Mouse (Mus musculus): ENCODE measurements around the gene Enah. TPM values are rescaled to one million over a fixed set of nuclear protein-coding genes. Genes with fewer than 3 reads are reported as not detected.

The Enah gene
- polyA plus RNA-seq (2015; fragmentation: Nextera tagmentation; extraction: Ambion mirVana), result 14.5 and 17.3 TPM in 2 replicates

DNA sequence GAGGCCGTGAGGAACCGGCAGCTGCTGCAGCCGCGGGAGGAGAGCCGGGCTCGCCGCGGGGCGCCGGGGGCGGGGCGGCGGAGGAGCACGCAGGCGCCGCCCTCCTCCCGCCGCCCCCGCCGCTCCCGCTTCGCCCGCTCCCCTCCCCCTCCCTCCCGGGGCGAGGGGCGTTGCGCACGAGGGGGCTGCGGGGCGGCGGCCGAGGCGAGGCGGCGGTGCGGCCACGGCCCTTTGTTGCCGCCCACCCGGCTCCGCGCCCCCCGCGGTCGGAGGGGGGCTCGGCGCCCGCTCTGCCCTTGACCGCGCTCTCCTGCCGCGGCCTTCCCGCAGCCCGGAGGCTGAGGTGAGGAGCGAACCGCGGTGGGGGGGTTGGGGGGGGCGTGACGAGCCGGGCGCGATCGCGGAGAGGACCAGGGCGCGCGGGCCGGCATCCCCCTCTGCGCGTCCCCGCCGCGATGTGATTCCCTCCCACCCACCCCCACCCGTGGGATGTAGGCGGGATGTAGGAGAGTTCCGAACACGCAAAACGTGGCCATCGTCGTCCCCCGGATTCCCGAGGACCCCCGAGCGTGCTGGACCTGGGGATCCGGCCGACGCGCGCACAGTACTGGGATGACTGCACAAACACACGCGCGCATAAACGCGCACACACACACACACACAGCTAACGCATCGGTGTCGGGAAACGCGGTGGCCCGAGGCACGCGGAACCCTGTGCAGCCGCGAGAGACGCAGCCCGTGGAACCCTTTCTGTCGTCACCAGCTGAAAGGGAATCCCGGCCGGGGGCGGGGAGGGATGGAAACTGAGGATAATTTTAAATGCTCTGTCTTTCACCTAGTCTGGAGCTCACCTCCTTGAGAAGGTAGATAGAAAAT is at the start of gene Enah:
Enah (minus strand) TSS at position 65 of the 876 bp plus-strand sequence.
- Histone ChIP-seq H3K9me3 (replicated peaks) (no peaks in the 10 kb centered on the region), H3K27ac (peak within 1 kb of the TSS; percentile 90), H3K4me3 (replicated peaks) (peak within 1 kb of the TSS; percentile 90), H3K4me1 (0 out of 2 replicates have a peak, but pooled peaks cover 15% of the 10 kb centered on the region), H3K4me2 (peak within 1 kb of the TSS; percentile 91), H3K27me3 (no peaks in the 10 kb centered on the region), H3K9ac (peak within 1 kb of the TSS; percentile 93), H3K36me3 (0 out of 2 replicates have a peak, but pooled peaks cover 4% of the 10 kb centered on the region)
- peak; percentile 84 for ATAC-seq (replicated peaks; ENCODE audit: low FRiP score)
- under 1% methylated on average over 66 of the region's 109 CpGs for WGBS

- Histone ChIP-seq H3K36me3 (no peaks in the 10 kb centered on the region), H3K27me3 (no peaks in the 10 kb centered on the region), H3K27ac (no peak overlapping the region), H3K9me3 (replicated peaks) (no peaks in the 10 kb centered on the region), H3K4me3 (replicated peaks) (no peak overlapping the region), H3K9ac (no peak overlapping the region), H3K4me2 (no peak overlapping the region), H3K4me1 (0 out of 2 replicates have a peak, but pooled peaks cover 4% of the 10 kb centered on the region)
- ATAC-seq (replicated peaks; ENCODE audit: low FRiP score), result no peak
- WGBS, result 76% methylated on average over 7 of the region's 7 CpGs
Observed at GRCm38 (mm10) chr1:182068136-182068535, 48.3 kb upstream of the Enah start.

- ATAC-seq (replicated peaks; ENCODE audit: low FRiP score), result no peak
- no peak overlapping the region for H3K27ac ChIP-seq
- H3K9ac ChIP-seq, result no peak overlapping the region
- no peaks in the 10 kb centered on the region for H3K27me3 ChIP-seq
- 68% methylated on average over 9 of the region's 9 CpGs for WGBS
- H3K36me3 ChIP-seq, result no peaks in the 10 kb centered on the region
- 0 out of 2 replicates have a peak, but pooled peaks cover 4% of the 10 kb centered on the region for H3K4me1 ChIP-seq
- no peak overlapping the region for H3K4me3 ChIP-seq (replicated peaks)
- H3K9me3 ChIP-seq (replicated peaks), result no peaks in the 10 kb centered on the region
- no peak overlapping the region for H3K4me2 ChIP-seq
Observed at GRCm38 (mm10) chr1:182066527-182067465, 47.0 kb upstream of the Enah start.

DNA sequence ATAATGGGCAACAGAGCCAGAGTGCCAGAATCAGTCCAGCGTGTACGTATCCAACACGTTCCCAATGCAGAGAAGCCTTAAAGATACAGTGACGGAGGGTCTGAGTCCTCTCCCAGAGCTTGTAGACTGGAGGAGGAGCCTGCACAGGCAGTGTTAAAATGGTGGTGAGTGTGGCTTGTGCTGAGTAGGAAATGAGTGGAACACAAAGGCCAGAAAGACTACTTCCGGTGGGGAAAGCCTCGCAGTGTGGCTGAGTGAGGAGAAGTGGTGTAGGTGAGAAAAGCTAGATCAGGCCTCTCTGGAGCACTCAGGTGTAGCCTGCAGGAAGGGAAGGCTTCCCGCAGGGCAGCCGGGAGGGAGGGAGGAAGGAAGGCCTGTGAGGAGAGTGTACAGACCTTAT is 43.9 kb upstream of the Enah start:
- Histone ChIP-seq H3K4me2 (no peak overlapping the region), H3K27me3 (no peaks in the 10 kb centered on the region), H3K36me3 (no peaks in the 10 kb centered on the region), H3K9ac (no peak overlapping the region), H3K27ac (no peak overlapping the region), H3K4me1 (0 out of 2 replicates have a peak, but pooled peaks cover 4% of the 10 kb centered on the region), H3K9me3 (replicated peaks) (no peaks in the 10 kb centered on the region), H3K4me3 (replicated peaks) (no peak overlapping the region)
- no peak for ATAC-seq (replicated peaks; ENCODE audit: low FRiP score)
- 64% methylated on average over 8 of the region's 8 CpGs for WGBS

GRCm38 (mm10) chr1:182062801-182063200 is 43.0 kb upstream of the Enah start:
- no peak overlapping the region for H3K4me2 ChIP-seq
- no peaks in the 10 kb centered on the region for H3K27me3 ChIP-seq
- ATAC-seq (replicated peaks; ENCODE audit: low FRiP score), result no peak
- WGBS, result 98% methylated on average over 8 of the region's 8 CpGs
- no peak overlapping the region for H3K27ac ChIP-seq
- H3K9ac ChIP-seq, result no peak overlapping the region
- H3K4me3 ChIP-seq (replicated peaks), result no peak overlapping the region
- H3K36me3 ChIP-seq, result no peaks in the 10 kb centered on the region
- no peaks in the 10 kb centered on the region for H3K9me3 ChIP-seq (replicated peaks)
- H3K4me1 ChIP-seq, result 0 out of 2 replicates have a peak, but pooled peaks cover 4% of the 10 kb centered on the region

- WGBS, result 80% methylated on average over 4 of the region's 4 CpGs
Observed at GRCm38 (mm10) chr1:182061203-182061602, 41.4 kb upstream of the Enah start.

DNA sequence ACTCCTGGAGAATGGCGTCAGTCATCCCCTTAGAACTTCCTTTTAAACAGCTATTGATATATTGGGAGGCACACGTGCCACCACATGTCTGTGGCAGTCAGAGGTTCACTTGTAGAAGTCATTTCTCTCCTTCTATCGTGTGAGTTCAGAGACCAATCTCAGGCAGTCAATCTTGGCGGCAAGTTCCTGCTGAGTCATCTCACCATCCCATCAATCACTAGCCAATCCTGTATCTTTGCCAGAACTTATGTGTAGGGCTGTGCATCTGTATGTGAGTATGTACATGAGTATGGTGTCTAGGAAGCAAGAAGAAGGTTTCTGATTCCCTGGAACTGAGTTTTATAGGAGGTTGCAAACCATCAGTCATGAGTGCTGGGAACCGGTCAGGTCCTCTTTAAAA is 40.0 kb upstream of the Enah start:
- Histone ChIP-seq H3K36me3 (no peaks in the 10 kb centered on the region), H3K27me3 (no peaks in the 10 kb centered on the region), H3K4me2 (no peak overlapping the region), H3K4me3 (replicated peaks) (no peak overlapping the region), H3K9me3 (replicated peaks) (no peaks in the 10 kb centered on the region), H3K27ac (no peak overlapping the region), H3K4me1 (peaks cover 10% of the 10 kb centered on the region), H3K9ac (no peak overlapping the region)
- no peak for ATAC-seq (replicated peaks; ENCODE audit: low FRiP score)
- WGBS, result 76% methylated on average over 5 of the region's 5 CpGs

More at GRCm38 (mm10) chr1:182061203-182061602, 41.4 kb upstream of the Enah start:
- Histone ChIP-seq H3K27me3 (no peaks in the 10 kb centered on the region), H3K36me3 (no peaks in the 10 kb centered on the region), H3K9me3 (replicated peaks) (no peaks in the 10 kb centered on the region), H3K4me2 (no peak overlapping the region), H3K4me1 (0 out of 2 replicates have a peak, but pooled peaks cover 4% of the 10 kb centered on the region), H3K4me3 (replicated peaks) (no peak overlapping the region), H3K27ac (no peak overlapping the region), H3K9ac (no peak overlapping the region)
- no peak for ATAC-seq (replicated peaks; ENCODE audit: low FRiP score)

DNA sequence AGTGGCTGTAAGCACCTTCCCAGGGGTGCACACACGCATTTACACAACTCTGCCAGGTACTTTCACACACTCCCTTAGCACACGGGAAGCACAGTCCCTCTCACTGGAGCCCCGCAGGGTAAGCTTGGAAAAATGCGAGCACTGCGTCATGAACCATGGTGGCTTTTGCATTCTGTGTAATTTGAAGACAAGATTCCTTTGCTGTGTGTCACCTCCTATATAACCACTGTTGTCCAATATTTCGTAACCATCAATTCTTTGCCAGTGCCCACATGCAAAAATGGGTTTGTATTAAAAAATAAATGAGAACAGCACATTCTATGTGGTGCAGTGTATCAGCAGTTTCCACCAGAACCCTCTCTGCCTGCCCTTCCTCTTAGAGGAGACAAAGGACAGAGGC is 38.2 kb upstream of the Enah start:
- no peaks in the 10 kb centered on the region for H3K27me3 ChIP-seq
- H3K4me3 ChIP-seq (replicated peaks), result no peak overlapping the region
- no peak overlapping the region for H3K4me2 ChIP-seq
- H3K9ac ChIP-seq, result no peak overlapping the region
- peaks cover 10% of the 10 kb centered on the region for H3K4me1 ChIP-seq
- H3K9me3 ChIP-seq (replicated peaks), result no peaks in the 10 kb centered on the region
- WGBS, result 82% methylated on average over 6 of the region's 6 CpGs
- no peaks in the 10 kb centered on the region for H3K36me3 ChIP-seq
- ATAC-seq (replicated peaks; ENCODE audit: low FRiP score), result no peak
- no peak overlapping the region for H3K27ac ChIP-seq

GRCm38 (mm10) chr1:182055122-182055521 is 35.3 kb upstream of the Enah start:
- ATAC-seq (replicated peaks; ENCODE audit: low FRiP score), result no peak
- Histone ChIP-seq H3K4me3 (replicated peaks) (no peak overlapping the region), H3K27ac (no peak overlapping the region), H3K4me1 (peaks cover 19% of the 10 kb centered on the region), H3K27me3 (no peaks in the 10 kb centered on the region), H3K36me3 (no peaks in the 10 kb centered on the region), H3K9ac (no peak overlapping the region), H3K4me2 (no peak overlapping the region), H3K9me3 (replicated peaks) (no peaks in the 10 kb centered on the region)
- 14% methylated on average over 9 of the region's 9 CpGs for WGBS

DNA sequence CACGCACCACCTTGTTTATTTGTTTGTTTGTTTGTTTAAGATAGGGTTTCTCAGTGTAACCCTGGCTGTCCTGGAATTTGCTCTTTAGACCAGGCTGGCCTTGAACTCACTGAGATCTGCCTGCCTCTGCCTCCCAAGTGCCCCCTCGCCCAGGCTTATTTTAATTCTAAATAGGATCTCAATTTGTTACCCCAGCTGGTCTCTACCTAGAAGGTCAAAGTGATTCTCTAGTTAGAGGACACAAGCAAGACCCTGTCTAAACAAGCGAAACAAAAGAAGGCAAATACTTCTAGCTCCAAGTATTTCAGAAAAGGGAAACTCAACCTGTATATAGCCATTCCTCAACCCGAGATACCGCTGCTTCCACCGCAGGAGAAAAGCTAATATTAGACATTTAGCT is 34.9 kb upstream of the Enah start:
- no peak overlapping the region for H3K27ac ChIP-seq
- H3K4me2 ChIP-seq, result no peak overlapping the region
- no peaks in the 10 kb centered on the region for H3K27me3 ChIP-seq
- peaks cover 20% of the 10 kb centered on the region for H3K4me1 ChIP-seq
- H3K4me3 ChIP-seq (replicated peaks), result no peak overlapping the region
- no peak overlapping the region for H3K9ac ChIP-seq
- WGBS, result 85% methylated on average over 6 of the region's 6 CpGs
- H3K9me3 ChIP-seq (replicated peaks), result no peaks in the 10 kb centered on the region
- H3K36me3 ChIP-seq, result no peaks in the 10 kb centered on the region
- ATAC-seq (replicated peaks; ENCODE audit: low FRiP score), result no peak

DNA sequence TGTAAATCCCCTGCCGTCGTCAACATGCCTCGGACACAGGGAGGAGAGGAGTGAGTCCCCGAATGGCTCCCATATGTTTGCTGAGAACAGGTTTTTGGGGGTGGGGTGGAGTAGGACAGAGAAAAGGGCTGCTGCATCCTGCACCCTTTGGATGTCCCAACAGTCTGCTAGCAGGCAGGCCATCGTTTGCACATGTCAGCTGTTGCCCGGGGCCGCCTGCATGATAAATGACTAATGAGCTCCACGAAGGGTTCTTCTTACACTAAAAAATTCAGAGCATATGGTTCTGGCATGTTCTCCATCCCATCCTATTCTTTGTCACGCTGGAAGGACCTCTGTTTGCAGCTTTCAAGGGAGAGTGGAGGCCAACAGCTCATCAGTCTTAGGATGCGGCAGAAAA is 33.2 kb upstream of the Enah start:
- peak overlapping the region; percentile 4; the same call in 1 of the 2 replicates for H3K27ac ChIP-seq
- H3K27me3 ChIP-seq, result no peaks in the 10 kb centered on the region
- 20% methylated on average over 10 of the region's 10 CpGs for WGBS
- 0 out of 2 replicates have a peak, but pooled peaks have one; percentile 33 for ATAC-seq (replicated peaks; ENCODE audit: low FRiP score)
- peaks cover 20% of the 10 kb centered on the region for H3K4me1 ChIP-seq
- no peaks in the 10 kb centered on the region for H3K9me3 ChIP-seq (replicated peaks)
- no peak overlapping the region for H3K4me3 ChIP-seq (replicated peaks)
- no peak overlapping the region for H3K4me2 ChIP-seq
- H3K9ac ChIP-seq, result no peak overlapping the region
- no peaks in the 10 kb centered on the region for H3K36me3 ChIP-seq

DNA sequence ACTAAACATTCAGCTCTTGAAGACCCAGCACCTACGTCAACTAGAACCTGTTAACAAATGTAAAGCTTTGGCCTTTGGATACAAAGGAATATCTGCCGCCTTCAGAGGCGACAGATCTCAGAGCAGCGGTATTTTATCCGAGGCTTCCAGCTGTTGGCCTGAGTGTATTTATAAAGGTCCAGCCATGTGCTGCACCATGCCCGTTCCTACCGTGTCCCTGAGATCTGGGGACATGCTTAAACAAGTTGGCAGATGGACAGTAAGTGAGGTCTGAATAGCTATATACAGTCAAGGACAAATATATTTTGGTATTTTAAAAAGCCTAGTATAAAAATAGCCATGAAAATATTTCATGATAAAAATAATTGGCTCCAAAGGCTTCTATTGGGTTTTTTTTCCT is 32.6 kb upstream of the Enah start:
- WGBS, result 77% methylated on average over 7 of the region's 7 CpGs
- Histone ChIP-seq H3K27ac (no peak overlapping the region), H3K27me3 (no peaks in the 10 kb centered on the region), H3K4me1 (peaks cover 20% of the 10 kb centered on the region), H3K4me3 (replicated peaks) (no peak overlapping the region), H3K9ac (no peak overlapping the region), H3K9me3 (replicated peaks) (no peaks in the 10 kb centered on the region), H3K36me3 (no peaks in the 10 kb centered on the region), H3K4me2 (no peak overlapping the region)
- ATAC-seq (replicated peaks; ENCODE audit: low FRiP score), result no peak

Measured in kidney, embryonic 15.5 days (tissue).